Mouse (Mus musculus) myocyte (in vitro differentiated cells): ENCODE results near the gene St8sia1. TPM values are rescaled to one million over a fixed set of nuclear protein-coding genes. Genes with fewer than 3 reads are reported as not detected.

Experiments
- H3K27me3 ChIP-seq: one replicate; pipeline ENCODE4 v1.6.1; 2011; ENCODE audit not compliant: control insufficient read depth, insufficient read depth, insufficient read length
- H3K36me3 ChIP-seq: one replicate; pipeline ENCODE4 v1.6.1; 2011; ENCODE audit not compliant: control insufficient read depth, insufficient read depth
- H3K4me2 ChIP-seq: one replicate; pipeline ENCODE4 v1.6.1; 2011; ENCODE audit warnings: low read depth, control low read depth
- H3K4me3 ChIP-seq: one replicate; pipeline ENCODE4 v1.5.1; 2011; ENCODE audit warnings: mild to moderate bottlenecking, control low read depth, moderate library complexity
- H3K79me2 ChIP-seq: one replicate; pipeline ENCODE4 v1.6.1; 2011; ENCODE audit not compliant: control insufficient read depth, insufficient read depth
- H3ac ChIP-seq: one replicate; pipeline ENCODE4 v1.6.1; 2011; ENCODE audit not compliant: control insufficient read depth, insufficient read length
- CEBPB ChIP-seq: IDR thresholded peaks from 2 replicates; pipeline ENCODE4 v1.6.1; 2011; ENCODE audit warnings: mild to moderate bottlenecking, moderate library complexity; ENCODE audit not compliant: poor library complexity, insufficient read depth, severe bottlenecking
- E2F4 ChIP-seq: IDR thresholded peaks from one replicate; pipeline ENCODE4 v1.6.1; 2011; ENCODE audit warnings: mild to moderate bottlenecking, control low read depth, moderate library complexity; ENCODE audit not compliant: insufficient read depth
- MAX ChIP-seq: IDR thresholded peaks from one replicate; pipeline ENCODE4 v1.6.1; 2011; ENCODE audit warnings: low read depth, mild to moderate bottlenecking, control low read depth
- MYOD1 ChIP-seq, 3 experiments: IDR thresholded peaks; one replicate each; pipeline ENCODE4 v1.6.1; 2011; ENCODE audit warnings: control low read depth in 2 of 3, low read depth in 2 of 3, mild to moderate bottlenecking in 2 of 3, moderate library complexity in 1 of 3; ENCODE audit not compliant: insufficient read length in 2 of 3, control insufficient read depth in 1 of 3
- MYOG ChIP-seq, 3 experiments: IDR thresholded peaks; one replicate each; pipeline ENCODE4 v1.6.1; 2011; ENCODE audit warnings: control low read depth in 2 of 3, low read depth in 2 of 3, mild to moderate bottlenecking in 2 of 3; ENCODE audit not compliant: insufficient read length in 2 of 3, control insufficient read depth in 1 of 3, insufficient read depth in 1 of 3
- POLR2A ChIP-seq: IDR thresholded peaks from one replicate; pipeline ENCODE4 v1.6.1; 2011; ENCODE audit warnings: low read depth, mild to moderate bottlenecking, control low read depth, moderate library complexity; ENCODE audit not compliant: insufficient read length
- REST ChIP-seq: IDR thresholded peaks from one replicate; pipeline ENCODE4 v1.6.1; 2011; ENCODE audit warnings: mild to moderate bottlenecking, control low read depth, moderate library complexity; ENCODE audit not compliant: insufficient read depth, insufficient read length
- SRF ChIP-seq: IDR thresholded peaks from one replicate; pipeline ENCODE4 v1.6.1; 2011; ENCODE audit warnings: low read depth; ENCODE audit not compliant: control insufficient read depth, insufficient read length
- TCF12 ChIP-seq: IDR thresholded peaks from one replicate; pipeline ENCODE4 v1.6.1; 2011; ENCODE audit warnings: mild to moderate bottlenecking, control low read depth; ENCODE audit not compliant: poor library complexity, insufficient read depth, severe bottlenecking
- TCF3 ChIP-seq: IDR thresholded peaks from one replicate; pipeline ENCODE4 v1.6.1; 2011; ENCODE audit warnings: low read depth, control low read depth; ENCODE audit not compliant: insufficient read length
- USF1 ChIP-seq: IDR thresholded peaks from one replicate; pipeline ENCODE4 v1.6.1; 2011; ENCODE audit warnings: low read depth, mild to moderate bottlenecking, control low read depth, moderate library complexity
- polyA plus RNA-seq: library from polyadenylated mRNA; unstranded; fragments of >200 nt; fragmentation: generic; extraction: Trizol; gene quantifications from one replicate; pipeline ENCODE4 v1.2.1, GENCODE M21; 2012; ENCODE audit warnings: missing spikeins

The St8sia1 gene
- polyA plus RNA-seq, 1 experiment: 0.02 TPM

- TF ChIP-seq CEBPB (no peak), MYOD1 (IDR thresholded peaks at IDR 0.05; ENCODE audit: control insufficient read depth in 1 of 3, insufficient read length in 2 of 3, low read depth in 2 of 3) (no peak)
- peaks cover 40% of the 10 kb centered on the region for H3K27me3 ChIP-seq
- no peak overlapping the region for H3K4me2 ChIP-seq
- H3K4me3 ChIP-seq: no peak overlapping the region
- no peak overlapping the region for H3ac ChIP-seq
- H3K79me2 ChIP-seq: no peaks in the 10 kb centered on the region
- H3K36me3 ChIP-seq: no peaks in the 10 kb centered on the region
These were observed 506 bp upstream of the St8sia1 start for GRCm38 (mm10) chr6:142964531-142965385.

DNA sequence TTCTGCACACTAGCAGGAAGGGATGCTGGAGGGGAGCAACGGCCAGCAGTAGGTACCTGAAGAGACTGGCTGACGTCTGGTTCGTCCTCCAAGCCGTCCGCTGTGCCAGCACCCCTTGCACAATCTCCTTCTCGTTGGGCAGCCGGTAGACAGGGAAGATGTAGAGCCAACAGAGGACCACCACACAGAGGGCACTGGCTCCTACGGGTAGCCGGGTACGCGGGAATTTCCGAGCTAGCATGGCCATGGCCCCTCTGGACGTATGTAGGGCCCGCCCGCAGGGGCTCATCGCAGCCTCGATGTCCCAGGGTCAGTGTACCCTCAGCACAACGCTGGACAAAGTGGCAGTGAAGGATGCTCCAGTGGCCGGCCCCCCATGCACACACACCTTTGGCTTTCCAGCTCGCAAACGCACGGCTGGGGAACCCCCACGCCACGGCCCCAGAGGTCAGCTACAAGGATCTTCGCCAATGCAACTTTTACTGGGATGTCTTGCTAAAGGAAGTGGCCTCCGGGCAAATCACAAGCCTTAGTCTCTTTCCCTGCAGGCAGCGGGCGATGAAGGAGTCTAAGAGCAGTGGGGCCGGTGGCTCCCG is 674 bp downstream of the St8sia1 start:
- no peaks in the 10 kb centered on the region for H3K79me2 ChIP-seq
- H3K4me2 ChIP-seq: no peak overlapping the region
- no peaks in the 10 kb centered on the region for H3K36me3 ChIP-seq
- H3ac ChIP-seq: no peak overlapping the region
- no peak for TF ChIP-seq TCF3
- TF ChIP-seq POLR2A: no peak
- no peak for TF ChIP-seq USF1
- no peak for TF ChIP-seq MYOD1 (IDR thresholded peaks at IDR 0.05; ENCODE audit: control insufficient read depth in 1 of 3, insufficient read length in 2 of 3, low read depth in 2 of 3)
- no peak for TF ChIP-seq TCF12
- no peak for TF ChIP-seq SRF
- TF ChIP-seq CEBPB: no peak
- H3K4me3 ChIP-seq: no peak overlapping the region
- peaks cover 40% of the 10 kb centered on the region for H3K27me3 ChIP-seq

DNA sequence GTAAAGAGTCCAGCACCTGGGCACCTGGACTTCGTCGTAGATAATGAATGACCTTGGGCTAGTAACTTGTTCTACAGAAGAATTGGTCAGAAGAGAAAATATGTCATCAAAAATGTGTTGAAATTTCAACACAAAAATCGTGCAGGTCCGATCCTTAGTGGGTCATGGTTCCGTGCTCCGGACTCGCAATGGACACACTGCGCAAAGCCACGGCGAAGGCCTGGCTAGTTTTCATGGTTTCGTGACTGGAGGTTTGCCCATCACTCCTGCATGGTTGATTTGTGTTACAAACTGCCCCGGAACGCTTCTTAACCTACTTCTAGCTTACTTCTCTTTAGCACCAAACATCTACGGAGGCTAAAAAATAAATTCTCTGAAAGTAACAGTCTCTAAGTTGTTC is 1.4 kb downstream of the St8sia1 start:
- Histone ChIP-seq H3K4me2 (no peak overlapping the region), H3K4me3 (no peak overlapping the region), H3K36me3 (no peaks in the 10 kb centered on the region), H3K79me2 (no peaks in the 10 kb centered on the region), H3K27me3 (peaks cover 40% of the 10 kb centered on the region), H3ac (no peak overlapping the region)
- TF ChIP-seq E2F4: no peak
- no peak for TF ChIP-seq REST

DNA sequence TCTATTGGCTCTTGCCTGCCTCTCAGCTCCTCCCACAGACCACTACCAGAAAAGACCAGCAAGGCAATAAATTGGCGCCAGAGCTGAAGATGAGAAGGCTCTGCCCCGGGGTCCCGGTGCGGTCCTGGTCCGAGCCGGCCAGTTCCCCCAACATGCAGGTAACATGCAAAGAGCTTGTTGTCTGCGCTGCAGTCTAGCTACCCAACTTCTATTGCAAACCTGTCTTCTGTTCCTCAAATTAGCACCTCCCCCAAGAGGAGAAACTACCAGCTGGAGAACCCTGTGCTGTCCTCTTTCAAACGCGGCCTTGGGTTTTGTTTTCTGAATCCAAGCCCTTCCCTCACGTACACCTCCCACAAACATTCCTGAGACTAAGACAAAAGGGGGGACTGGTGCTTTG is 1.8 kb downstream of the St8sia1 start:
- Histone ChIP-seq H3K4me3 (no peak overlapping the region), H3K4me2 (no peak overlapping the region), H3K36me3 (no peaks in the 10 kb centered on the region), H3ac (no peak overlapping the region), H3K27me3 (peaks cover 38% of the 10 kb centered on the region), H3K79me2 (no peaks in the 10 kb centered on the region)
- no peak for TF ChIP-seq E2F4
- no peak for TF ChIP-seq POLR2A
- no peak for TF ChIP-seq MYOD1 (IDR thresholded peaks at IDR 0.05; ENCODE audit: control insufficient read depth in 1 of 3, insufficient read length in 2 of 3, low read depth in 2 of 3)
- no peak for TF ChIP-seq USF1
- TF ChIP-seq MAX: no peak
- no peak for TF ChIP-seq MYOG (IDR thresholded peaks at IDR 0.05; ENCODE audit: control insufficient read depth in 1 of 3, insufficient read depth in 1 of 3, insufficient read length in 2 of 3, low read depth in 2 of 3)
- TF ChIP-seq TCF3: no peak
- TF ChIP-seq CEBPB: no peak
- TF ChIP-seq REST: no peak
- no peak for TF ChIP-seq SRF
- TF ChIP-seq TCF12: no peak

- H3K27me3 ChIP-seq: peaks cover 33% of the 10 kb centered on the region
- no peaks in the 10 kb centered on the region for H3K79me2 ChIP-seq
- no peaks in the 10 kb centered on the region for H3K36me3 ChIP-seq
- H3K4me3 ChIP-seq: no peak overlapping the region
- no peak overlapping the region for H3ac ChIP-seq
- TF ChIP-seq MAX: no peak
- TF ChIP-seq POLR2A: no peak
- TF ChIP-seq MYOG (IDR thresholded peaks at IDR 0.05; ENCODE audit: control insufficient read depth in 1 of 3, insufficient read depth in 1 of 3, insufficient read length in 2 of 3, low read depth in 2 of 3): no peak
- TF ChIP-seq TCF3: no peak
- TF ChIP-seq TCF12: no peak
- no peak for TF ChIP-seq SRF
- TF ChIP-seq USF1: no peak
- no peak overlapping the region for H3K4me2 ChIP-seq
These were observed 2.4 kb downstream of the St8sia1 start for GRCm38 (mm10) chr6:142961721-142962455.
